Mouse (Mus musculus): ENCODE data around the gene Pja2. TPM values are rescaled to one million over a fixed set of nuclear protein-coding genes. Genes with fewer than 3 reads are reported as not detected.
"Not testable (repeated sequence)": the region's sequence is repeated elsewhere in the genome, so short reads cannot be mapped to it uniquely, and the experiment has no call there.

Pja2 gene
- total RNA-seq, 4 experiments from 2014 or later = 104 to 122 (median 111) TPM

- DNase-seq (ENCODE audit: low spot score in 2 of 2) = not testable (repeated sequence)
These were observed 50.3 kb downstream of the Pja2 start for GRCm38 (mm10) chr17:64281368-64281767.

DNA sequence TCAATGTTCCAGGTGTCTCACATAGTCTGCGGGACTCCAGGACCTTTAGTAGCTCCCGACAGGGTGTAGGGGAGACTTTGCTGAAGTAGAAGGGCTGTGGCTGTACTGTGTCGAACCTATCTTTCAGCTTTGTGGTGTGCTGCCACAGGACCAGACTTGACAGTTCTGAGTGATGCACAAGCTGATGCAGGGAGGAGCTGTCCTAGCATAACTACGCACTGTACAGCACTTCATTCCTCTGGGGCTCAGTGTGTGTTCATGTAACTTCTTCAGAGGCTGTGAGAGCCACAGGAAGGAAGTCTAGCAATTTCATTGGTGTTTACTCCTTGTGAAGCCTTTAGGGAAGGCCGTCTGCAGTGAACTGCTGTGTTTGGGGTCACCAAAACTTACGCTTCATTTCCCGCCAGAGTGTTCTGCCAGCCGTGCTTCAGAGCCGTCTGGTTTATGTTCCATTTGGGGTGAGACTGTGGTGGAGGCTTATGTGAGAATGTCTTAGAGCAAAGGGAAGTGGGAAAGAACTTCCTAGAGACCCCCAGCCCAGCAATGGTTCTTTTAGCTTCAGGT, 54.0 kb downstream of the Pja2 start:
- no peak for DNase-seq (ENCODE audit: low spot score in 2 of 2)

DNA sequence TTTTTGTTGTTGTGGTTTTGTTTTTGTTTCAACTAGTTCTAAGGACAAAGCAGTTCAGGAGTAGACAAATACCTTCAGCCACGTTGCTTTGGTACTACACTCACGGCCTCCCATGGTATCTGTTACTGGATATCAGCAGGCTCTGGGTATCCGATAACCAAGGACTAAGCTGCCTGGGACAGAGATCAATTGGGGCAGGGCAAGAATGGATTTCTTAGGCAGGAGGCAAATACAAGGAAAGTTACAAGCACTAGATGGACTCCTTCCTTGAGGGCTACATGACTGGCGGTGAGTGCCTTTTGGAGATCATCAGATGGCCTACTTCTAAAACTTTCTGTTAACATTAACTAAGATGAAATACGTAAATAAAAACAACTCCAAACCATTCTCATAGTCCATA, 55.0 kb downstream of the Pja2 start:
- DNase-seq (ENCODE audit: low spot score in 2 of 2) = no peak

GRCm38 (mm10) chr17:64275188-64275587, 56.5 kb downstream of the Pja2 start:
- DNase-seq (ENCODE audit: low spot score in 2 of 2) = no peak

GRCm38 (mm10) chr17:64274341-64275105, 57.2 kb downstream of the Pja2 start:
- no peak for DNase-seq (ENCODE audit: low spot score in 2 of 2)

GRCm38 (mm10) chr17:64260571-64260970, 71.1 kb downstream of the Pja2 start:
- DNase-seq (ENCODE audit: low spot score in 2 of 2) = no peak

DNA sequence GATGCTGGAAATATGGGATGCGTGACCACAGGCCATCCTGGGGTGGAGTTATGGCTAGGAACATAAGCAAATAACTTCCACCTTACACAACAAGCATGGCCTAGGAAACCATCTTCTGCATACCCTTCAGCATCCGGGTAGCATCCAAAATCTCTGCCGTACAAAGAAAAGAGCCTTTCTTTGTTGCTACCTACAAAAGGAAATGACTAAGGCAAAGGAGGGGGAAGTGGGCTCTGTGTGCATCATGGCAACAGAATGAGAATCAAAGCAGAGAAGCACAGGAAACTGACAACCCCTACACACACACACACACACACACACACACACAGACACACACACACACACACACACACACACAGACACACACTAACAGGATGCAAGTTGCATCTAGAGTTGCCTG, 83.5 kb downstream of the Pja2 start:
- DNase-seq (ENCODE audit: low spot score in 2 of 2) = no peak

DNA sequence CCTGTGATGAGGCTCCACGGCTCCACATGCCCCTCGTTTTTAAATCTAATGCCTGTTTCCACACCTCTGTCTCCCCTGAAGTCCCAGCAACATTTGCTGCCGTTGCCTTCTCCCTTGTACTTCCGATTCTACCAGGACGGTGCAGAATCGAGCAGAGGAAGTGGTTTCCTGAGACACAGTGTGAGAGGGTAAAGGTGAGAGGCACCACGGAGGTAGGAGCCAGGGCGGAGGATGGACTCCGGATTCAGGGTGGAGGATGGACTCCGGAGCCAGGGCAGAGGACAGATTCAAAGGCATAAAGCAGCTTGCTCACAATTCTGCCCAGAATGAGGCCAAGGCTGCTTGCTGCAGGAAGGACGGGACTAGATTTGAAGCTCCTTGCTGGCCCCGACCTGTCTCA, 88.8 kb downstream of the Pja2 start:
- no peak for DNase-seq (ENCODE audit: low spot score in 2 of 2)

DNA sequence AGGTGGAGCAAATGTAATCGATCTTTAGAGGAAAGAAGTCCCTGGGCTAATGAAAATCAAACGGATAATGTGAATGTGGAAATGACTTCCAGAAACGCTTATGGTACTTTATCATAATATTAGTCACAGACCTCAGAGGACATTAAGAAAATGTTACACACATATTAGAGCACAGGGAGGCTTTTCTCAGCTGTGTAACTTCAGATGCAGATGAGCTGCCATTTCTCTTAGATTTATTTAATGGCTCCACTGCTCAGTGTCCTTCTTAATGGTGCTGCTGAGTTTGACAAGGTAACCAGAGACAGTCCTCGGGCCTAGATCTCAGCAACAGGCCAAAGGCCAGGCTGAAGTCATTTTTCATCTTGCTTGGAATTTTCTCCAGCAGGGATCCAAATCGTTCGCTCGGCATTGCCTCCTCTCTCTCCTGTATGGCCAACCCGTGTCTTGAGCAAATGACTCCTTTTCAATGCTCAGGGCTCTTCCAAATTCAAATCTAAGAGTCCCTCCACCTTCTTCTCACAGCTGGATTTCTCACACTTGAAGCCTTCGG, 89.3 kb downstream of the Pja2 start:
- no peak for DNase-seq (ENCODE audit: low spot score in 2 of 2)

- DNase-seq (ENCODE audit: low spot score in 2 of 2) = no peak
These were observed 90.0 kb downstream of the Pja2 start for GRCm38 (mm10) chr17:64241544-64242292.

DNA sequence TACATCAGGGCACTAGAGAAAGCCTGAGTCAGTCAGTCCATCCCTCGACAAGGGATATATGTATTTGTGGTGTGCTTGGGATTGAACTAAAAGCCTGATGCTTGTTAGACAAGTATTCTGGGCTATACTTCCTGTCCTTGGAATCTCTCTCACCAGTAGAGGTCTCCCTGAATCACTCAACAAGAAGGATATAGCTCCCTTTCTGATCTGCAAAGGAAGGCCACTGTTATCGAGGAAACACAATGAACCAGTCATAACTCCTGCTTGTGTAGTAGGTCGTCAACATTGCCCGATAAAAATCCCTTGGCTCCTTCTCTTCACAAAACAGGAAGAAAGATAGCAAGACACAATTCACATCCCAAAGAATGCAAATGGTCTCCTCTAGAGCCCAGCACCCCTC, 99.6 kb downstream of the Pja2 start:
- no peak for DNase-seq (ENCODE audit: low spot score in 2 of 2)

GRCm38 (mm10) chr17:64231637-64232036, 100.1 kb downstream of the Pja2 start:
- DNase-seq (ENCODE audit: low spot score in 2 of 2) = not testable (repeated sequence)

- DNase-seq (ENCODE audit: low spot score in 2 of 2) = no peak
These were observed 100.5 kb downstream of the Pja2 start for GRCm38 (mm10) chr17:64231172-64231571.

Small RNA genes within 50 kb of the gene (microRNA-seq; reads per million reads assigned to microRNA genes)
- gene Gm24194 = not detected
